Mouse (Mus musculus): ENCODE measurements around the gene Cep290.
"Not testable (repeated sequence)": the region's sequence is repeated elsewhere in the genome, so short reads cannot be mapped to it uniquely, and the experiment has no call there.

Cep290 gene

DNA sequence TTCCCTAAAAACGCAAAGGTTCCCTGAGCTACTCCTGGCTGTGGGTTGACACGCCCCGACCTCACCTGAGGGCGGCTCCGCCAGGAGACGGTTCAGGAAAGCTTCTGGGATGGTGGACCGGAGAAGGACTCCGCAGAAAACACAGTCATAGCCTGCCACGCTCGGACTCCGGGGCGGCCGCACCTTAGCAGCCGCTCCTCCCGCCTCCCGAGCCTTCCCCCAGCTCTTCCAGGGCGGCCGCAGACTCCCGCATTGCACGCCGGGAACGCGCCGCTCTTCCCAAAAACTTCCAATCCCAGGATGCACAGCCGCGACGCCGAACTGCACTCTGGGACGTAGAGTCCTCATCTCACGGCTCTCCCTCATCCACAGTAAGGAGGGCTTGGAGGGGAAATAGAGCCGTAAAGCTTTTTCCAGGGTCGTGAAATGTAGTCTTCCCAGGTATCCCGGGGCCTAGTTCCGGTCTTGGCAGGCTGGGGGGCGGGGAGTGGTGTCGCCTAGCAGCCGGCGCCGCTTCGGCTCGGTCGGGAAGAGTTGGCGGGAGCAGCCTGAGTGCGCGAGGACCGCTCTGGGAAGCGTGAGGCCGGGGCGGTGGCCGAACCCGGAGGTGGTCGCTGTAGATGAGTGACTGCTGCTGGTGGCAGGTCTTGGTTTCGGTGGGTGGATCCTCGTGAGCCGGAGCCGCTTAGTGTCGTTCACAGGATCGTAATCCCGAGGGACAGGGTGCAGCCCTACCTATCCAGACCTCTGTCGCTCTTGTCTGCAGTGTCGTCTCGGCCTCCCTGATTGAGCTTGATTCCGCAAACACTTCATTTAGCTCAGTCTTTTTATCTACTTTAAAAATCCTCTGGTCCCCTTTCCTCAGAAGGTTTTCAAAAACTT is at the start of gene Cep290, which contains the start of gene Tmtc3:
TSS of gene Cep290 (plus strand) at position 462 of the 882 bp plus-strand sequence.
TSS of gene Tmtc3 (minus strand) at position 254 of the 882 bp plus-strand sequence.
- DNase-seq (ENCODE audit: low spot score), result peak; percentile 70

DNA sequence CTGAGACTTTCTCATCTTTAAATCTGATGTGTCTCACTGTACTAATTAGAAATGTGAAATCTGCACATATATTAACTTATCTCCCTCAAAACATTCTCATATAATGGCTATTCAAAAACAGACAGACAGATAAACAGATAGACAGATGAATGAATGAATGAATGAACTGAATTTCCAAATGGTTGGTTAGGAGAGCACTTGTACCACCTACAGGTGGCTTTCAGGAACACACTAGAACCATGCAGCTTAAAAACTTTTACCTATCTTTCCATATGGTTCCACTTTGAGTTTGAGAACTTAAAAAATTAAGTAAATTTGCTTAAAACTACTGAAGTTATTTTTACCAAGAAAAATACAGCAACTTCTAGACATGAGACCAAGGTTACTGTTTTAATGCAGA is 38.0 kb upstream of the Cep290 start:
- no peak for DNase-seq (ENCODE audit: low spot score)

DNA sequence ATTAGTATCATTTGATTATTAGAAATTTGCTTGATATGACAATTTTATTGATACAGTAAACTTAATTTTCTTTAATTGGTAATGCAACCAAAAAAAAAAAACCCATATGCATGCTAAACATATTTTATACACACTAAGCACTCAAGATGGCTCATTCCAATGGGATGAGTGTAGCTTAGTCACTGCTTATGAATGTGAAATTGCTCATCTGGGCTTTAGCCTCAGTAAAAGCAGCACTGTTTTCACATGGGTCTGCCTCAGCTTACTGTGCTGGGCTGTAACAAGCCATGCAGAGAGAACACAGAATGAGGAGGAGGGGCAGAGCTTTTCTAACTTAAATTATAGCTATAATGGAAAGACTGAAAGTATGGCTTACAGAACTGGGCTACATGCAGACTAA is 26.8 kb upstream of the Cep290 start:
- no peak for DNase-seq (ENCODE audit: low spot score)

DNA sequence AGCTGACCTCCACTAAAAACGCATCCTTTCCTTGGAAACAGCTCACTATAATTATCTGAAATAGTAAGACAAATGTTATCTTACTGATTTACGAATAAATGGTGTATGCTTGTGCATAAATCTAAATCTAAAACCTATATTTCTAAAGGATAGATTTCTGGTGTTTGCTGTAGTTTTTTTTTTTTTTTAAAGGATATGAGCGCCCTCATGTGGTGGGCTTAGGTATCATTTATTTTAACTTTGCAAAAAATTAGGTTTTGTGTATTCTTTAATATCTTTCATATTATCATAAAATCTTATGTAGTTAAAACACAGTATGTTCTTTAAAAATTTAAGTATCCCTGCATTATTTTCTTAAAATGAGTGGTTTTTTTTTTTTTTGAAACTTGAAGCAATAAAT is 12.3 kb upstream of the Cep290 start:
- no peak for DNase-seq (ENCODE audit: low spot score)

DNA sequence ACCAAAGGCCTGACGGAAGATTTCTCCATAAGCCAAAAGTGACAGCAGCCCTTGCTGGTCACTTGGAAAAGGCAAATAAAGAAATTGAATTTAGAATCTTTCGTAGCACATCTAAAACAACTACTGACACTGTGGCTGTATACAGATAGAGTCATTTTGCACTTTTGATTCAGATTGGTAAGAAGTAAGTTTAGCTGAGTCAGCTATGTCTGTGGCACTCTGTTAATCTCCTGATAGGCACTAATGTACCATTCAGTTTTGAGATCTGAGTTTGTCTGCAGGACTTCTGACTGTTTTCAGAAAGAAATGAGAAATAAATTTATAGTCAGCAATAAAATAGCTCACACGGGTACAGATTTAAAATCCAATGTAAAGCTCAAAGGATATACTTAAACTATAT is 7.8 kb upstream of the Cep290 start:
- DNase-seq (ENCODE audit: low spot score), result no peak

DNA sequence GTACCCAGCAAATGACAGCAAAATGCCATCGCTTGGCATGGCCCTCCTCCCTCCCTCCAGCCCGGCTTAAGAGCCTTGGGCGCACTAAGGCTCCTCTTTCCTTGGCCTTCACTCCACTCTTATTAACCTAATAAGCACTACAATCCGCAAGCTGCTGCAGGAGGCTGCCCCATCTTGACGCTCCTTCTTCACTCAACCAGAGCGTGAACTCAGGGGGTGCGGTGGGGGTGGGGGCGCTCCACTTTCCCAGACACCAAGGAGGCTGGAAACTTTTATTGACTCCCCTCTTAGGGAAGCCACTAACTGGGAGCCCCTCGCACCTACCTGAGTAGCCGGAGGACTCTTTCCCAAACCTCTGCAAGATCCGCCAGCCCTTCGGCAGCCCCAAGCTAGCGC is 659 bp upstream of the Cep290 start:
- DNase-seq (ENCODE audit: low spot score), result no peak

DNA sequence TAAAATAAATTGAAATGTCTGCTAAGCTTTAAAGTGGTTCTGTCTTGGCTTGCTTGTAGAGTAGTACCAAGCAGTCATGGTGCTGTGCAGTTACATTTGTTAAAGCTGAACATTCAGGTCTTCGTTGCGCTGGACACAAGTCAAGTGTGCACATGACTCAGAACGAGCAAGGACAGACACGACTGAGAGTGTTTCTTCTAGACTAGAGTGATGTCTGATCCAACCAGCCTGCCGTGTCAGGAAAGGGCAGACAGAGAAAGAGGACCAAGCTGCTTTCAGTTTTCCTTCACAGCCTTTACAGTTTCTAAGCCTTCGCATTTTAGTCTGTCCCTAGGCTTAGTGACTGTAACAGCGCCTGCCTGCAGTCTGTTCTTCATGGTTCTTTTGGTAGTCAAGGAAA is 4.6 kb downstream of the Cep290 start:
- no peak for DNase-seq (ENCODE audit: low spot score)

DNA sequence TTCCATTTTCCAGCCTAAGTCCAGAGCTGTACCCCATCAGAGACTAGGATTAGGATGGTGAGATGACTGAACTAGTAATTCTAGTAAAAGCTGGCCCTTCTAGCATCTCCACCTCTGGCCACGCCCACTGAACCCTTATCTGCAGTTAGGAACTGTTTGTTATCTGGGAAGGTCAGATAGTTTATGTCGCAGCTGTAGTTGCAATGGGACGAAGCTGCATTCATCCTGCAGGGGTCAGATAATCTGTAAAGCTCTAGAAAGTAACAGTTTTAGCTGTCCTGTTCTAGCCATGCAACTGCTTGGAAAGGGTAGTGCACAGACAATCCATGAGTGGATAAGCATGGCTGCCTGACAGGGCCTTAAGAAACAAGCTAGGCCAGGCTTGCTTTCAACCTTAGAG is 11.0 kb downstream of the Cep290 start:
- no peak for DNase-seq (ENCODE audit: low spot score)

DNA sequence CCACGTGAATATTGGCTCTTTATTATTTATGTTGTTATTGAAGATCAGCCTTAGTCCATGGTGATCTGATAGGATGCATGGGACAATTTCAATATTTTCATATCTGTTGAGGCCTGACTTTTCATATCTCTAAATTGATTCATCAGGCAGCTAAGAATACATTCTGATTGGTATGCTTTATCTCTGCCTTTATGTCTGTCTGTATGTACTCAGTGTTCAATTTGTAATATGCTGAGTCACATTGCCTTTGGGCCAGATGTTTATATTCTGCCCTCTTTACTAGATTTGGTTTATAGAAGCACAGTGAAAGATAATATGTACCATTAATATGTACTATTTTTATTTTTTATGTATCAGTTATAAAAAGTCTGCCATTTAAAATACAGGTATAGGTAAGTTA is 20.8 kb downstream of the Cep290 start:
- no peak for DNase-seq (ENCODE audit: low spot score)

DNA sequence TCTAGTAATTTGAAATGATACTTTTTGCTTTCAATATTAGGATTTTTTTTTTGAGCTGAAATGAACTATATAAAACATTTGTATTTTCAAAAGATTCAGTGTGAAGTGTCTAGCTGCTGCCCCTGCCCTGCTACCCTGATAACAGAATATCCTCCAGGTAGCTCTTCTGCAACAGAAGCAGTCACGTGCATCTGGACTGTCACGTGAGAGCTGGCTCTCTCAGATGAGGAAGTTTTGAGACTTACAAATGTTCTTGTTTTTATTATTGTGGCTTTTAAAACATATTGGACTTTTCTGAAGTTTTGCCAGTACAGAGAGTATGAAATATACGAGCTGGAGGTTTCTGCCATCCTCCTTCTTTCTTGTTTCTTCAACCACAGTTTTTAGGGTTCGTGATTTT is 34.3 kb downstream of the Cep290 start:
- DNase-seq (ENCODE audit: low spot score), result no peak

DNA sequence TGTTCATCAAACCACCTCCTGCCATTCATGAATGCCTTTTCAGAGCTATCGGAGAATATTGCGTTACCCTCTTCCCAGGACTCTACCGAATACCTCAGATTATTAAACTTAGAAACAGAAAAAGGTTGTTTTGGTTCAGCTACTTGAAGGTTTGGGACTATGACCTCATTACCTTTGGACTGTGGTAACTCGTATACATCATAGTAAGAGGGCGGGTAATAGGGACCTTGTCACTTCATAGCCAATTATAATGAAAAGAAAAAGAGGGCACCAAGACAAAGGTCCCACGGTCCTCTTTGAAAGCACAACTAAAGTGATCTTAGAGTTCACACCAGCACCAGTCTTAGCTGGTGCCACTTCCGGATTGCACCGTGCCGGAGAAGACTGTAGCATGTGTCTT is 35.0 kb downstream of the Cep290 start:
- no peak for DNase-seq (ENCODE audit: low spot score)

DNA sequence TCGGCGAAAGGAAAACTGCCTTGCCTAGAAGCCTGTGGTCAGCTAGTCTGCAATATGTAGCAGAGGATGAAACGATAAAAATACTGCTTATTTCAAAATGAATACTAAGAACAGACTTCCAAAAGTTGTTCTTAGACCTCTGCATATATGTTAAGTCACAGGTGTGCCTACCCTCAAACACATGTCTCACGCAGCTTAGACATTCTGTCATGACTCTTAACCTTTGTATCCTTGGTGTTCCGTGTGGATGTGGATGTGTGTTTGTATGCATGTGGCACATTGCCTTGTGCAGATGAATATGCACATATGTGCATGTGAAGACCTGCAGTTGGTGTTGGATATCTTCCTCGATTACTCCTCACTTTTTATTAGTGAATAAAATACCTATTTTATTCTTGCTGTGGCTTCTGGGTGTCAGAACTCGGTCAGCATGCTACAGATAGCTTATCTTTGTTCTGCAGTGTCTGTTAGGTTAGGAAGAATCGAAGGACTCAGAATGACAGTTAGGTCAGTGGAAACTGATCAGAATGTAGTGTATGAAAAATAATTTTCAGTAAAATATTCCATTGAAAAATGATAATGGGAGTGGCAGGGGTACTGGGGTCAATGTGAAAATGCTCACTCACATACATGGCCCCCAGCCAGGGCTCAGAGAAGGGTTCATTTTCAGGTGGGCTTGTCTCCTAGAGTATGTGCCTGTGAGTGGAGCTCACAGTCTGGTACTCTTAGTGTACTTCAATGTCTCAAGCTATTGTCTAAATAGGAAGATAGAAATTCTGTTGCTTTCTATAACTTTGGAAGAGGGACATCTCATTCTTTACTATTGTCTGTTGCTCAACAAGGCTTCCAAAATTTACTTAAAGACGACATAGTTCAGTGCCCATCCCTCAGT is 37.4 kb downstream of the Cep290 start:
- DNase-seq (ENCODE audit: low spot score), result no peak

DNA sequence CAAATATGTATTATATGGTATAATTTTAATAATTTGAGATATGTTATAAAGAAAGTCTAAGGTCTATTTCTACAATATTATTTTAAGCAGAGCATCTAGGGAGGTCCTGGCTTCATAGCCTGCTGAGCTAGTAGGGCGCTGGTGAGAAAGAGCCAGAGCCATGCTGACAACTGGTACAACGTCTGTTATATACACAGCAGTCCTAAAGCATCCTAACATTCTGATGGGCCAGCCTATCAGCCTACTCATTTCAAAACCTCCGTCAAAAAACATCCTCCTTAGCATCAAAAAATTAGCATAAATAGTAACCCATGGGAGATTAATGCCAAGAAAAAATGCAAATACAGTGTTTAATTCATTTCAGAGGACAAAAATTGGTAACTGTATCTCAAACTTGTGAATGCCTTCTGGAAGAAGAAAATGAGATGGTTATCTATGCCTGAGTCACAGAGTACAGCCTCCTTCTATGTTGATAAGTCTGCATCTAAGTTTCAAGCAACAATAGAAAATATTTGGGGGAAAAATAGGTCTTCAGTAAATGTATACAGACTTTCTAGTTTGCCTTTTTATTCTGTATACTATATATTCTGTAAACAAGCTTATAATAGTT is 69.3 kb downstream of the Cep290 start:
- no peak for DNase-seq (ENCODE audit: low spot score)

DNA sequence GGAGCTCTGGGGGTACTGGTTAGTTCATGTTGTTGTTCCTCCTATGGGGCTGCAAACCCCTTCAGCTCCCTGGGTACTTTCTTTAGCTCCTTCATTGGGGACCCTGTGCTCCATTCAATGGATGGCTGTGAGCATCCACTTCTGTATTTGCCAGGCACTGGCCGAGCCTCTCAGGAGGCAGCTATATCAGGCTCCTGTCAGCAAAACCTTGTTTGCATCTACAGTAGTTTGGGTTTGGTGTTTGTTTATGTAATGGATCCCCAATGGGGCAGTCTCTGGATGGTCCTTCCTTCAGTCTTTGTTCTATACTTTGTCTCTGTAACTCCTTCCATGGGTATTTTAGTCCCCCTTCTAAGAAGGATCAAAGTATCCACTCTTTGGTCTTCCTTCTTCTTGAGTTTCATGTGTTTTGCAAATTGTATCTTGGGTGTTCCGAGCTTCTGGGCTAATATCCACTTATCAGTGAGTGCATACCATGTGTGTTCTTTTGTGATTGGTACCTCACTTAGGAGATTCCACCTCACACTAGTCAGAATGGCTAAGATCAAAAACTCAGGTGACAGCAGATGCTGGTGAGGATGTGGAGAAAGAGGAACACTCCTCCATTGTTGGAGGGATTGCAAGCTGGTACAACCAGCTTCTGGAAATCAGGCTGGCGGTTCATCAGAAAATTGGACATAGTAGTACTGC is 73.0 kb downstream of the Cep290 start:
- not testable (repeated sequence) for DNase-seq (ENCODE audit: low spot score)

DNA sequence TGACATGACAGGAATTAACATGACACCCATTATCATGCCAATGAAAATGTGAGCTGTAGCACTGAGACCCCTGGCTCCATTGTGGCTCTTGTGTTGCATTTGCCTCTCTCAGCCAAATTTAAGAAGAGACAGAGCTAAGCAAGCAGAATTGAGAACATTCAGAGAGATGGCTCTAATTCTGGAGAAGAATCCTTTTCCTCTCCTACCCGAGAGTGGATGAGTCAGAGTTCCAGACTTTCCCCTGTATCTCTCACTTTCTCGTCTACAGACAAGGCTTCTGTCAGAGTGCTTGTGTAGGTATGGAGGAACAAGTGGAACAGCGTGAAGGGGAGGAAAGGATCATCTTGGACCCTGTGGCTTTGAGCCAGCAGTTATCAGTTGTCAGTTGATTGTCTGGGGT is 76.8 kb downstream of the Cep290 start:
- DNase-seq (ENCODE audit: low spot score), result no peak

DNA sequence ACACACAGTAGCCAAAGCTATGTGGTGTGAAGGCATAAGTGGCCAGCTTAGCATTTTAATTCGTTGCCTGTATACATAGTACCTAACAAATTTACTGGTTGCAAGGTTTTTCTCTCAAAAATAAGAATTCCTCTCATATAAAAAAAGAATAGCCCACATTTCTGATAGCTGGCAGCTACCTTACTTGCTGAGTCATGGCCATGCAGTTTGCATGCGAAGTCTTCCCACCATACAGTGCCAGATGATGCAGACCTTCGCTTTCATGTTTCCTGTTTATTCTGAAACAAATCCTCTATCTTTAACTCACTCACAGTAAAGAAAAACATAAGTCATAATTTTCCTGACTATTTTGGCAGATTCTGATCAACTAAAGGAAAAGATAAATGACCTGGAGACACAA is 84.3 kb downstream of the Cep290 start:
- no peak for DNase-seq (ENCODE audit: low spot score)

DNA sequence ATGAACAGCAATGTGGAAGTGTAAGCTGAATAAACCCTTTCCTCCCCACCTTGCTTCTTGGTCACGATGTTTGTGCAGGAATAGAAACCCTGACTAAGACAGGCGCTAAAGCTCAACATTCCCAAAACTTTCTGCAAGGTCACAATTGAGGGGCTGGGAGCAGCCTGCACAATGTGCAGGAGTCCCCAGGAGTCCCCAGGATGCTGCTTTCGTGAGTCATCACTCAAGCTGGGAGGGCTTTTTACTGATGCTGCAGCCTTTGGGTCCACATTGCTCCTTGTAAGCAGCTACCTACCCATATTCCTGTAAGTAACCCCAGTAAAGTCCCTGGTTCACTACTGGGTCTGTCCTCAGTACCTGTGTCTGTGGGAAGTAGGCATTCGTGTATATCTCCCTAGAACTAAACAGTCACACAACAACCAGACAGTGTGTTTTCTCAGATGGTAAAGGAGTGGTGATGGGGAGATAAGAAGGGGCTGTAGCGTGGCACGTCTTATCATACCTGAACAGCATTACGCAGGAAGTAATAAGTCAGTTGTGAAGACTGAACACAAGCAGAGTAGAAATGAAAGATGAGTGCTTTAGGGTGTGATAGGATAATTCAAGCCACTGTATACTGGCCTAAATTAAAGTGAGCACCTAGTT is 87.3 kb downstream of the Cep290 start:
- no peak for DNase-seq (ENCODE audit: low spot score)

DNA sequence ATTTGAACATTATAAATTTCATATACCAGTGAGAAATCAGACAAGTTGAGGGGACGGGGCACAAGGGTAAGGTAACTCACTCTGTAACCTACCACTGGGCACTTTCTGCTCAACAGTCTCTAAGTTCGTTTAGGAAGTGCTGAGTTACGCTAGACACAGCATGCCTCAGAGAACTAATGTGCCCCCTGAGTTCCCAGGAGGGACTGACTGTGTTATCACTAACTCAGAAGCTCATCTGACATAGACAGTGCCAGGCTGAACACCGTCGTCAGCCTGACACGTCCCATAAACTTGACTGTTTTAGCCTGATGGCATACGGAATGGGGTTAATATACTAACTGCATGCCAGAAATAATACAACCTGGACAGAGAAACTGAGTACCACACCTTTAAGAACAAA is 87.9 kb downstream of the Cep290 start:
- no peak for DNase-seq (ENCODE audit: low spot score)

DNA sequence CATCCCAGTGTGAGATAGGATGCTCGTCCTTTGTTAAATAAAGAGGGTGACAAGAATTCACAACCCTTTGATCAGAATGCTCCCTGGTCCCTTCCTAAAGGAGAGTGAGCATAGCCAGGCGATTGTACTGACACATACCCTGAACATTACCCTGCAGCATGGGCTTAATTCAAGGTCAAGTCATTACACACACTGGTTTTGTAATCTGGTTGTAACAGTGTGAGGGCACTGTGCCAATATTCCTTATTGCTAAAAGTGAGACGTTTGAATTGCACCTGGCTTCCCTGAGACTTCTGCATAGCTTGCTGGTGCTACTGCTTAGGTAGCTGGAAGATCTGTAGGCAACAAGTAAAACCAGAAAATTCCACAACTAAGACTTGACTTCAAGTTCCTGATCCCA is 96.8 kb downstream of the Cep290 start:
- no peak for DNase-seq (ENCODE audit: low spot score)

DNA sequence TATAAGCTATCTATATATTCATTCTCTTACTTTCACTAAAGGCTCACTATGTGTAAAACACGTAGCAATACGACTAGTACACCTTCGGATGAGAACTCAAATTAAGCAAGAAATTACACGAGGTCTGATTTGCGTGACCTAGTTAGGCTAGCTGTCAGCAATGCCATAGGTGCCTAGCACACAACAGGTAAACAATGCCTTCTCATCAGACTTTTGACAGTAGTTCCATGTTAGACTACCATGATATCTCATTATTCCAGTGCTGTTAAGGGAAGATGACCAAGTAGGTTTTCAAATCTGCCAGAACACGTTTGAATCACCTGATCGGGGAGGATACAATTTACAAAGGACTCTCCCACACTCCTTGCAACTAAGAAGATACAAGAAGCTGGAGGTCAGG is 101.2 kb downstream of the Cep290 start:
- DNase-seq (ENCODE audit: low spot score), result no peak

DNA sequence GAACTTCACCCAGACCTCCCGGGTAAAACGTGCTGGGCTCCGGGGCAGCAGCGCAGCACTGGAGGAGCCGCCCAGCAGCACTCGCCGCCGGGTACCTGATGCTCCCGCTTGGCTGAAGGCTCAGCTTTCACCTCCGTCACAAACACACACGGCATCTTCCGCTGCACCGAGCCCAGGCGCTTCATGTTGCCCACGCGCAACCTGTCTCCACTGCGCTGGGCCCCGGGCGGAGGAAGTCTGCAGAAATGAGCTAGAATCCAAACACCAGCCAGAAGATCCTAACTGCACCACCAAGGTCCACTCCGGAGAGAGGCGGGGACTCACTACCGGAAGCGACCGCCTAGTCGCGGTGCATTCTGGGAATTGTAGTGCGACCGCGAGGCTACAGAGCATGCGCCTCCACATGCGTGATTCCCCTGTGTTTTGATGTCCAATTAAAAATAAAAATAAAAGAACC is 101.6 kb downstream of the Cep290 start:
- peak; percentile 41 for DNase-seq (ENCODE audit: low spot score)
